Mouse (Mus musculus): ENCODE measurements around the gene D630036H23Rik. TPM values are rescaled to one million over a fixed set of nuclear protein-coding genes. Genes with fewer than 3 reads are reported as not detected.
"Not testable (repeated sequence)": the region's sequence is repeated elsewhere in the genome, so short reads cannot be mapped to it uniquely, and the experiment has no call there.

Gene D630036H23Rik
- 1 to 10 TPM; 2.4 to 2.5 TPM for total RNA-seq (2021)
- long read RNA-seq, transcript D630036H23Rik-201 (1 exons, 940 nt) = major isoform, 6 of 6 reads
- long read RNA-seq, partial matches to known transcripts = 0 of 6 reads
- long read RNA-seq, other reads (novel, unspliced or antisense) = 0 of 6 reads

DNA sequence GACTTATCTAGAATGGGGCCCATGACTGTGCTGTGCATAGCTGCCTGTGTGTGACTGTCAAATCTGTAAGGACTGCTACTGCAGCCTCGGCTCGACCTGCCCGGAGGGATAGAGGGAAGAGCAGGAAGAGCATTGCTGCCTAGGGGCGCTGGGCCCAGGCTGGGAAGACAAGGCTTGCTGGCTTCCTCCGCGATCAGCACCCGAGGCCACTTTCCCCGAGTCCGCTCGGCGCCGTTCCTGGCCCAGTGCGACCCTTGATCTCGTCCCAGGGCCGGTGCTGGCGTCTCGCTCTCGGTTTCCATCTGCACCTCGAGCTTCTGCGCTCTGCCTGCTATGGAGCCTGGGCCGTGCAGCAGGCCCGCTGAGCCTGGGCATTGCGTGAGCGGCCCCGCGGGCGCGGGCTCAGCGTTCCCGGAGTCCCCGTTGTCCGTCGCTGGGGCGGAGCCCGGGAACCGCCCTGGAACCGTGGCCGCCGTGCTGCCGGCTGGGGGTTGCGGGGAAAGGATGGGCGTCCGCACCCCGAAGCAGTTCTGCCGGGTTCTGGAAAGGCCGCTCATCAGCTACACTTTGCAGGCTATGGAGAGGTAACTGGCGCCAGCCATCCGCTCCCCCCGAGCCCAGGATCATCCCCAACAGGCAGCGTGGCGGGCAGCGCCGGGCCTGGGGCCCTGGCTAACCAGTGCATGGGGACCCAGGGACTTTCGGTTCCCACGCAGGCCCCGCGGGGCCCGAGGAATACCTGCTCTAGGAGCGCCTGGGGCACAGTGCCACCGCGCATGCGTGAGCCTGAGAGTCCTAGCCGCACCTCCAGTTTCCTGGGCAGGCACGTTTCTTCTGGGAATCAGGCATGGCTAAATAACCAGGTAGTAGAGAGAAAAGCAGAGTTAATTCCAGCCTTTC lies at the start of gene D630036H23Rik, which contains the start of gene Ispd:
Gene D630036H23Rik (minus strand): TSS at position 741 of the 900 bp plus-strand sequence.
Gene Ispd (plus strand): TSS at position 10 of the 900 bp plus-strand sequence.
- DNase-seq (ENCODE audit: low spot score in 2 of 2) = peak; percentile 79 to 87

DNA sequence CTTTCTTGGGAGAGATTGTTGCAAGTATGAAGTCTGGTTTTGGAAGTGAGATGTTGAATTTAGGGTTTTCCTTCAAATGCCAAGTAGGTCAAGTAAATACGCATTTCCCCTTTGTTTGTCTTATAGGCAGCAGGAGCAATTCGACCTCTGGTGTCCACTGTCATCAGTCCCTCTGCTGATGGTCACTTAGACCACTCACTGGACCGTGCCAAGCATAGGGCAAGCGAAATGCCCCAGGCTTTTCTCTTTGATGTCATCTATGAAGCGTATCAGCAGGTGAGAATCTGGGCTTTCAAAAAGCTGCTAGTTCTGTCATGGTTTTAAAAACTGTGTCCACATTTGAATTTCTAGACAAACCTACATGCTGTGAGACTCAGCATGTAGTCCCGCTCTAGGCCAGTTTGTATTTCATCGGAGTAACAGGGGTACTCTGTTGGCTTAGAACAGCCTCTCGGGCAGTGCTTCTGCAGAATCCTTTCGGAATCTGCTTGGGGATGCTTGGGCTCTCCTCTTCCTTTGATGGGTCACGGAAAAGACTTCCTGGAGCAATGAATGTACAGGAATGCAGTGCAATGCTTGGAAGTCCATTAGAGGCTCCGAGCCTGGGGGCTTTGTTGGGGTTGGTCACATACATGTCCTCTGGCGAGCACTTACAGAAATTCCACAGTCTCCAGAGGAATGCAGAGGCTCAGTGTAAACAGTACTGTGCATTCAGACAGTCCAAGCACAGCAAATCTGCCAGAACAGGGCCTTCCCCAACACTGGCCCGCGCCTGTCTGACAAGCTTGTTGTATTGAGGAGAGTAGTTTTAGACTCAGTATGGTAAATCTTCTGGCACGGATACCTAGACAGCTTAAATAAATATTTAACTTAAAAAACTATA lies 44.4 kb upstream of the D630036H23Rik start:
- no peak for DNase-seq (ENCODE audit: low spot score in 2 of 2)

DNA sequence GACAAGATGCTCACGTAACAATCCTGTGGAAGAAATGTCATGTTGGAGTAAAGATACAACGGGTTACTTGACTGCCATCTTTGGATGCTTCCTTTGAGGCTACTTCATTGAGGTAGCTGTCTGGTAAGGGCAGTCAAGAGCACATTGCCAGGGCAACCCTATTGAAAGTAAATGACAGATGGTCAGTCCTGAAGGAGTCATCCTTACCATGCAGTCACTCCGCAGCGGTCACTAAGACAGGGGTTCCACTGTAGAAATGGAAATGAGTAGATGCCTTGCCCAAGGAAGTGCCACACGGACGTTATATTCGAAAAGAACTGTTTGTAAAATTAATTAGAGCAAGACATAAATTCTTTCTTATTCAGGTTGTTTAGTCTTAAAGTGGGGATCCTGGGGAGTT lies 43.3 kb upstream of the D630036H23Rik start:
- DNase-seq (ENCODE audit: low spot score in 2 of 2) = no peak

DNA sequence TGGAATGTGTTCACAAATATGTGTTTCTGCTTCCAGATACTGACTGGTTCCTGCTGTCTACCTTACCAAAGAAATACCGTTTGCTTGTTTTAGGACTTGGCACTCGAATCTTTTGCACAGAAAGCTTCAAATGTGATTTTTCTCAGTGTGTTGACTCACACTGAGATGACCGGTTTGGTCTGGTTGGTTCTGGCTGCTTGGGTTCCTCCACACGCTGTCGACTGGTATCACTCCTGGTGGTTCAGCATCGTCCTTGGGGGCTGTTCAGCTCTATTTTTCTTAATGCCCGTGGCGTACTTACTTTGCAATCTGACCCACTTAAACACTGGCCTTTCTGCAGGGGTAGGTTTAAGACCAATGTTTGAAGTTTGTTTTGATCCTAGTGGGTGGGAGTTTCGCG lies 41.7 kb upstream of the D630036H23Rik start:
- DNase-seq (ENCODE audit: low spot score in 2 of 2) = no peak

DNA sequence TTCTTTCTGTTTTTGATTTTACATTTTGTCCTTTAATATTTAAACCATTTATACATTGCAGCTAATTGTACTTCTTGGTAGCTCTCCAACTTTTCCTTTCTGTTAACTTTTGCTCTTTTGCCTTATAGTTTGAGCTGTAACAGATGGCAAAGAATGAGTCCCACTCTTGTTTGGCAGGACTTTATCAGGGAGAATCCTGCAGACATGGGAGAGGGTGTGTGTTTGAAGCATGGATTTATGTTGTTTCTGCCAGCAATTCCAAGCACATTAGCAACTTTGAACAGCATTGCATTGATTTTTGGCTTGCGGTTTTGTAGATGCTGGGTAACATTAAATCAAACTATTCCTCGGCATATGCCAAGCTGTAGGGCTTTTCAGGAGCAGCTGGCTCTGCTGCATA lies 13.1 kb upstream of the D630036H23Rik start:
- DNase-seq (ENCODE audit: low spot score in 2 of 2) = peak in 1 of 2 experiments; percentile 11

DNA sequence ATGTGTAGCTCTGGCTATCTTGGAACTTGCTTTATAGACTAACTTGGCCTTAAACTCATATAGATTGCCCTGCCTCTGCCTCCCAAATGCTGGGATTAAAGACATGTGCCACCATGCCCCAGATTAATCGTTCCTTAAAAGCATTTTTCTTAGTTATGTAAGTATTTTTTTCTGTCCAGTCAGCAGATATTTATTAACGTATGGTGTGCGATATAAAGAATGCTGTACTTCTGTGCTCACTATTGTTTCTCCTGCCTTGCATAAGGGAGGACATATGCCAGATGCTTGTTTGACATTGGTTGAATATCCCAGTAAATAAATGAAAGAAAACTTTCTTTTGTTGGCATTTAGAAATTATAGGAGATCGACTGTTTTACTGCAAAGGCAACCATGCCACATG lies 5.0 kb upstream of the D630036H23Rik start:
- no peak for DNase-seq (ENCODE audit: low spot score in 2 of 2)

DNA sequence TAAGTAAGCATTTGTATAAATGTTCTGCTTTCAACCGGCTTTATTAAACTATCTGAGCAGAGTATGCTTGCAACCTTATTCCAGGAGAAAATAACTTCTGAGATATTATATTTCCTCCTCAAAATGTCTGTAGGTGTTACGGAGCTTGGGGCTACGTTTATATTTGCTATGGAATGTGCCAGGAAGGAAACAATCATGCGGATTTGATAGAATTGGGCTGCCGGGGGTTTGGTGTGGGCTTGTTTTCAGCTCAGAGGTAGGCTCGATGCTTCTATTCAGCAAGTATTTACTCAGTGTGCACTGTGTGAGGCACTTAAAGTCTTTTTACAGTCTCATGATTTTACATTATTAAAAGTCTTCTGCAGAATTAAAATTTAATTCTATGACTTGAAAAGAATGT lies 3.4 kb upstream of the D630036H23Rik start:
- DNase-seq (ENCODE audit: low spot score in 2 of 2) = no peak

DNA sequence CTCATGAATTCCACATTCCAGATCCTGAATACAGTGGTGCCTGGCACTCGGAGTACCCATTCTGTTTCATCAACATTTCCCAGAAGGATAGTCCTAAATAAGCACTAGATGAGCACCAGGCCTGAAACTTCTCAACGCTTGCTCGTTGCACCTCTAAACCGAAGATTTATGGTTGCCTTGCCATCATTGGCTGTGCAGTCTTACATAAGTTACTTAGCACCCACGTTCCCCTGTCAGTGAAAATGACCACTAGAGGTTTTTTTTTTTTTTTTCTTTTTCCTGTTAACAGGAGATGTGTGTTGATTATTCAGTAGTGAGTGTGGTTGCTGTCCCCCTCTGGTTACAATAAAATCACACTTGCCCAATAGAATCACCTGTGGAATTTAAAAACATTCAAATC lies 1.2 kb downstream of the D630036H23Rik start:
- no peak for DNase-seq (ENCODE audit: low spot score in 2 of 2)

DNA sequence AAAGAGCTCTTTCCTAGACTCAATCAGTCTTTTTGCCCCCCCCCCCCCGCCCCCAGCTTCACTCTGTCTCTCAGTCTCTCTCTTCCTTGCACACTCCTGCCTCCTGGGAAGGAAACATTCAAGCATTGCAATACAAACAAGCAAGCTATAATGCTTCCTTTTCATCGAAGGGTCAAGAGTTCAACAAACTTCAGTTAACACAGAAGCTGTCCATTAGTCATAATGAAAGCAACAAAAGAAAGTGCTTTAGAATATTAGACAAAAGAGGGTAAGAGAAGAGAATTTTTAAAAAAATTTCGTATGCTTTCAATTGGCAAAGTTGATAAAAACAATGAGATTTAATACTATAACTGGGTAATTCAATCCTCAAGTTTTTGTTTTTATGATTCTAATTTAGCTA lies 1.7 kb downstream of the D630036H23Rik start:
- DNase-seq (ENCODE audit: low spot score in 2 of 2) = no peak

DNA sequence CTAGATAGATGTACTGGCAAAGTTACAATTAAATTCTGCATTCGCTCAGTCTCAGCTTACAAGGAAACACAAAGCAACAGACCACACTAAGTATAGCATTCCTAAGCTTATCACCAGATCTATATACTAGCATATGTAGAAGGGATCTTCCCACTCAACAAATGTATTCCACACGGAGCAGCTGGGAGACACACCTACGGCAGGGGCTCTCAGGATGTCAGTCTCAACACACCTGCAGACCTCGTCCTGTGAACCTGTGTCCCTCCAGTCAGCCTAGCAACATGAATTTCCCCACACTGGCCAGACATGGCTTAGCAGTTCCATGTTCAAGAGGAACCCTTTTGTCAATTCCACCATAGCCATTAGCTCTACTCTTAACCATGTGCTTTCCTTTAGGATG lies 5.6 kb downstream of the D630036H23Rik start:
- DNase-seq (ENCODE audit: low spot score in 2 of 2) = not testable (repeated sequence)

DNA sequence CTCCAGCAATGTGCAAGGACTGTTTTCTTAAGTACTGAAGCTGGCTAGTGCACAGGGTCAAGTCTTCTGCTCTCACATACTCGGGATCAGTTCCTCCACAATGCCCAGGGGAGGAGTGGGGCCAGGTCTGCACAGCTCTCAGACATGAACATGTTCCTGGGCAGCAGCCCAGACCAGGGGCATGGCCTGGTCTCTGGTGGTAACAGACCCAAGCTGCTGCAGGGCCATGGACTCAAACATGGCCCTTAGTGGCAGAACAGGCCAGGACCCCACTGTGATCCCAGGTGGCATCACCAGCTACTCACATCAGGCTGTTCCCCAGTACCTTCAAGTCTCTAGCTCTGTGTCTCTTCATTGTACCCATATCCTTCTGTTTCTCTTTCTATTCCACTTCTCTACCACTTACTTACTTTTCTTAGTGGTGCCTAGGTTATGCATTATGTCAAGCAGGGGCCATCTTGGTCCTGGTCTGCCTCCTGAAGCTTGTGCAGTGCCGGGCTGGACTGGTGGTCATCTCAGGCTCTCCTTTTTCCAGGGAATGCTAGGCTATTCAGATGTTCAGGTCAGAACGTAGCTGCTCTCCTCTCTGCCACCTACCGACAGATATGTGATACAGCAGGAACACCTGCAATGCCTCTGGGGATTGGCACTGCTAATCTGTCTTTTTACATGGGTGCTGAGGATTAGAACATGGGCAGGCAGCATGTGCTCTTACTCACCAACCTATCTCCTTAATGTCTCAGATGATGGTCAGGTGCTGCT lies 8.6 kb downstream of the D630036H23Rik start:
- DNase-seq (ENCODE audit: low spot score in 2 of 2) = no peak

DNA sequence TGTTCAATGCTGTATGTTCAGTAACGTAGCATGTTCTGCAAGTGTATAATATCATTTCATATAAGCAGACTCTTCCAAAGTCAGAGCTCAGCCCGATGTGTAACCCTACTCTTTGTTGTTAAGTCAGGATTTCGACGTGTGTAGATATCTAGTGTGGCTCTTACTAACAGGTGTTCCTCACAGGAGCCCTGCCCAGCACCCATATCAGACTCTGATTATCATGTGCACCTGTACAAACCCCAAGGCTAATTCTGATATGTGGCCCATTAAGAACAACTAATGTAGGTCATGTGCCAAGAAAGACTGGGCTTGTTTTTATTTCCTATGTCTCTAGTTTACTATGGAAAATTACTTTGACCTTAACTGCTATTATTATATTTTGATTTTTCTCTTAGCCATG lies 18.0 kb downstream of the D630036H23Rik start:
- DNase-seq (ENCODE audit: low spot score in 2 of 2) = no peak

DNA sequence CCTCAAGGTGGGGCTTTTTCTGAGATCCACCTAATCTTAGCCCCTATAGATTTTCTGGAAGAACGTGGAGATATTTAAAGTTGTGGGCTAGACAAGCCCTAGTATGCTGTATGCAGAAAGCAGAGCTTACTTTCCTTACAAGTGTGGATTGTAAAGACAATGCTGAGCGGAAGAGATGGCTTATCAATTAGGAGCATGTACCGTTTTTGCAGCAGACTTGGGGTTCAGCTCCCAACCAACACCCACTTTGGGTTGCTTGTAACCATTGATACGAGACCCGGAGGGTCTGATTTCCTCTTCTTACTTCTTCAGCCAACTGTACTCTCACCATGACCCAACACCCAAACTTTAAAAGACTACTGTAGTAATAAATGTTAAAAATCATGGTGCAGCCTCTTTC lies 21.3 kb downstream of the D630036H23Rik start:
- DNase-seq (ENCODE audit: low spot score in 2 of 2) = no peak

DNA sequence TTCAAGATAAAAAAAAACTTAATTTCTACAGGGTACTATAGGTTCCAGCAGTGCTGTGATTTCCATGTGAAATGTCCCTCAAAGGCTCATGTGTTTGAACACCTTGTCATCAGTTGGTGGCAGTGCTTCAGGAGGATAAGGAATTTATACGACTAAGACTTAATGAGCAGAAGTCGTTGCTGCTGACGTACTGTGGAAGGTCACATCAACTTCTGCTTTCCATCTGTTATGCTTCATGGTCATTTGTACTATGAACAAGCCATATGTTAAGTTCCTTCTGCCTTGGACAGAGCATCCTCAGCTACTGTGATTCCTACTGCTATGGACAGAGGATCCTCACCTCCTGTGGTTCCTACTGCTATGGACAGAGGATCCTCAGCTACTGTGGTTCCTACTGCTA lies 21.9 kb downstream of the D630036H23Rik start:
- no peak for DNase-seq (ENCODE audit: low spot score in 2 of 2)

DNA sequence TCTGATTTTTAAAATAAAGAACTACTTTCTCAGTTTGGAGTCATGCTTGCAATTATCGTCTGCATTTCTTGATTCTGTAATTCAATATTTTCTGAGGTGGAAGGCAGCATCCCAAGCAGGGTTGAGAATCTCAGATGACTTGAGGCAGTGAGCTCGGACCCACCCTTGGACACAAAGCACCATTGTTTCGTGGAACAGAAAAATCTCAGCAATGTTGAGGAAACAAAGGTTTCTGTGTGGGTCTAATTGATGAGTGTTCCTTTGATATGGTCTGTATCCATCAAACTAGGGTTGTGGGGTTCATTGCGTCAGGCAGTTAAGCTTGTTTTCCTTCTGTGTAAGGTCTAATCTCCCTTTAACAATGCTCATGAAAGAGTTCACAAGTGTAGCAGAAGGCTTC lies 37.9 kb downstream of the D630036H23Rik start:
- no peak for DNase-seq (ENCODE audit: low spot score in 2 of 2)

DNA sequence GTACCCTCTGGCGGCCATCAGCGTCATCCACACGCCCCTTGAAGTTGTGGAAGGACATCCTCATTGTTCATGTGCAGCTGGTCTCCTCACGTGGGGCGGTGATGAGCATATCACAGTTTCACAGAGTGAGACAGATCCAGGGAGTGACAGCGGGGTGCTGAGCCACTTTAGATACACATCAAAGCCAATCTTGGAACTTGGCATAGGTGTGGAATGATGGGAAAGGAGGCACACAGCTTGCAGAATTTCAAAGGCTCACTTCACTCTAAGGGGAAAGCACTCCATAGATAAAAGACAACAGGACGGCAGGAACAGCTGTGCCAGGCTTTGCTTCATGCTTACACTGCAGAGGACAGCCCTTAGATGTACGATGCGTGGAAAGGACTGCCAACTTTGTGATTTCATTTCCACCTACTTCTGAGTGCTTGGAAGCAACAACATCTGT lies 48.1 kb downstream of the D630036H23Rik start:
- no peak for DNase-seq (ENCODE audit: low spot score in 2 of 2)

DNA sequence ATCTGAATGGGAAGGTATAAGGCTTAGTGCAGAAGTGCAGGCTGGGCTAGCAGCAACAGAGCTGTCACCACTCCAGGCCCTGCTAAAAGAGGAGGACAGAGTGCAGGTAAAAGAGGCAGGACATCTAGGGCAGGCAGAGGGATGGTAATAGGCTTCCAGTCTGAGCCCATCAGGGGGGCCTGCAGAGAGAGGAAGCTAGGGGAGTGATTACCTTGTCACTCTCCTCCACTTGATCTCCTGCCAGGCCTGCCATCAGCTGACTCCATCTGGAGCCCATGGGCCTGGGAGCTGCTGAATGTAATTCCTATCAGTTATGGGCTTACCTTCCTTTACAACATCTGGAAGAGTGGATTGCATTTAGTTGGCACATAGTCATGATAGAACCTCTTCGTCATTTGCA lies 49.3 kb downstream of the D630036H23Rik start:
- no peak for DNase-seq (ENCODE audit: low spot score in 2 of 2)

Measured in layer of hippocampus, postnatal 10 days (tissue).